Mouse (Mus musculus): ENCODE data around the gene Mtm1.

Gene Mtm1

GRCm38 (mm10) chrX:71210467-71210866, at the start of gene Mtm1:
Gene Mtm1, plus strand, starts transcription at chrX:71210767.
- no peak for DNase-seq (ENCODE audit: low read depth, low spot score)

DNA sequence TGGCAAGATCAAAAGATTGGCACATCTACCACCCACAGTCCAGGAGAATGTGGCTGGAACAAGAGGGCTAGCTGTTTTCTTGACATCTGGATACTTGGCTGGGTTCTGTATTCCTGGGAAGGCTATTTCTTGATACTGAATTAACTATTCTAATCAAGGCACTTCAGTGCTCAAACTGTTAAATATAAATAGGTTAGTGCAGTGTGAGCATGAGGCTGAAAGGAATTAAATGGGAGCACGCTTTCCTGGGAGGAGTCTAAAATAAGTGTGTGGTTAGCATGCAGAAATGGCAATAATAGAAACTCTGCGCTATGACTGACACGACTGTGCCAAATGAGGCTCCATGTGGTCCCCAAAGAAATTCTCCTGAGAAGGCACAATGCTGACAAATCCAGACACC, 29.0 kb upstream of the Mtm1 start:
- DNase-seq (ENCODE audit: low read depth, low spot score) = peak; percentile 22

DNA sequence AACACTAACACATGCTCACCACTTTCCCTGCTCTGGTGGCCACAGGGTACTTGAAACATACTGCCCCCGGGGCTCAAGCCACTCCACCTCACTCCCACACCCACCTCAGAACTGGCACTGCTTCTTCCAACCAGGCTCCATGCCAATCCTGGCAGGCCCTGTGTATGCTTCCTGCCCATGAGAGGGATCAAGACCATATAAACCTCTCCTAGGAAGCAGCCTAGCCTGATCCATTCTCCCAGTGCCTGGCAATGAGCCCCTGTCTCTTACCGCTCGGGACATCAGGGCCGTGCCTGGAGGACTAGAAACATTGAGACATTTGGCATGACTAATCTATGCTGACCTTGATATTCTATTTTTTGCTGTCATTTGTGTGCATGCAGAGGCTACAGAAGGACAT, 26.9 kb upstream of the Mtm1 start:
- DNase-seq (ENCODE audit: low read depth, low spot score) = peak; percentile 45

DNA sequence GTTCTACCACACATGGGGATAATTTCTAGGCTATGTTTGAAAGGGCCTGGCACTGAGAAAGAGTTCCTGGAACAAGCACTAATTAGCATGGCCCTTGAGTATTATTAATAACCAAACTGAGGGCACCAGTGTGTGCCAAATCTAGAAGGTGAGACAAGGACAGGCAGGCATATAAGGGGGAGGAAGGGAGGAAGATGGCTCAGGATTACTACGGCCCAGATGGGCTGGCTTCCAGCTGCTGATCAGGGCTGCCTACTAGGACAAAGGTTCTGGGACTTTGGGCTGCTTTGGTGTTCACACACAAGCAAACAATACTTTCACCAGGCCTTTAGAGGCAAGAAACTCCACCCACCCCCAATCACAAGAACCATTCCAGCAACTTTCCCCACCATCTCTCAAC, 24.2 kb upstream of the Mtm1 start:
- no peak for DNase-seq (ENCODE audit: low read depth, low spot score)

GRCm38 (mm10) chrX:71204776-71205175, 5.8 kb upstream of the Mtm1 start:
- DNase-seq (ENCODE audit: low read depth, low spot score) = no peak

GRCm38 (mm10) chrX:71205821-71206542, 4.6 kb upstream of the Mtm1 start:
- no peak for DNase-seq (ENCODE audit: low read depth, low spot score)

- no peak for DNase-seq (ENCODE audit: low read depth, low spot score)
Measured at GRCm38 (mm10) chrX:71206595-71206994, 4.0 kb upstream of the Mtm1 start.

DNA sequence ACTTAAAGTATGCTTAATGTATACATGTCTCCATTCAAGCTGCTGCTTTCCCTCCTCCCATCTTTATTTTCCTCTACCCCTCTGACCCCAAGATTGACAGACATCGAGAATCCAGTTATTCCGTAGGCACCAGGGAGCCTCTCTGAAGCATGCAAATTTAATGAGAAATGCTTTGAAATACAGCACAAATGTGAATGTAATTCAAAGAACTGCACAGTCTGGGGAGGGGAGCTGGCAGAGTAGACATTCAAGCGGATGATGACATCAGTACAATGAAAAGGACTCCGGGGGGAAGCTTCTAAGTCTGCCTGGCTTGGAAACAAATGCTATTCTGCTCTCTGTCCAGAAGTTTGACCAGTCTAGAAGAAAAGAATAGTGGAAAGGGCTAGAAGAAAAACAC, 2.3 kb downstream of the Mtm1 start:
- DNase-seq (ENCODE audit: low read depth, low spot score) = no peak

DNA sequence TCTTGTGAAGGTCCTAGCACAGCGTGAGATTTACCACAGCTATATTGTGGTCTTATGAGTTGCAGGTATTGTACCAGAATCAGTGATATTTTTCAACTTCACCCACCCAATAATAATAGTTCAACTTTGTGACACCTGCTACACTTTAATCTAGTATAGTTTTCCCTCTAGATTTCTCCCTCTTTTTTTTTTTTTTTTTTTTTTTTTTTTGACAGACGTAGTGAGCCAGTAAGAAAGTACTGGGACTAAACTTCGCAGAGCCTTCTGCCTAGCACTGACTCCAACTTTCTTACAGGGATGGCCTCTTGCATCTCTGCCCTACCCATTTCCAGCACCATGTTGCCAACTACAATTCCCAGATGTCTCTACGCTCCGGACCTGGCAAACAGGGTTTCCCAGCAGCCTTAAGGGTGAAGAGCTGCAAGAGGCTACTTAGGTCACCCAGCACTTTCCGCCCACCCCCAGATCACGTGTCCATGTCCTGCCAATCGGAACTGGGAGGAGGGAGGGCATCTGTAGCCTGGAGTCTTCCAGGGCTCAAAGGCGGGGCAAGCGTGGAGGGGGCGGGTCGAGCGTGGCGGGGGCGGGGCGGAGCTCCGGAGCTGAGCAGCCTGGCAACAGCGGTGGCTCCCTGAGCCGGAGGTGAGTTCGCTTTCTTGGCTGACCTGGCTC, 4.0 kb downstream of the Mtm1 start:
- peak; percentile 99 for DNase-seq (ENCODE audit: low read depth, low spot score)

DNA sequence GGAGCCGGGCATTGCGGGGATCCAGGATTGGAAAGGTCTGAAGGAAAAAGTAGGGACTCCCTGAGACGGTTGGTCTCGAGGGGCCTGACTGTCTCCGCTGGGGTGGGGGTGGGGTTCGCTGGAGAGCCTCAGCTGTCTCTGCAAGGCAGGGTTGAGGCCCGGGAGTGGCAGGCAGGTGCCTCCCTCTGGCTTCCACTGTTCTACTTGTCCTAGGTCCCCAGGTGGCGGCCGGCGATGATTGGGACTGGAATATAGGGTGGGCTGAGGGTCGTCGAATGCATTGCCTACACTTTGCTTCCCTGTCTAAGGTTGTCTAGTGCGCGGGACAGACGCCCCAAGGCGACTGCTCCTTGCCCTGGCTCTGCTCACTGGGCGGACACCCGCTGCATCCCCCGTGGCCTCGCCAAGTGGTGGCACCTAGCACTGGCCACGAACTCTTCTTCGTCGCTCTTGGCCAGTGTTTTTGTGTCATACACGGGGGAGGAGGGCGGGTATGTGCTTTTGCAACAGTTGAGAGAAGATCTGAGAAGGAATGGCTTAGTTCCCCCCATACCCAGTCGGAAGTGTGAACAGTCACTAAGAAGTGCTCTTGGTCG, 4.6 kb downstream of the Mtm1 start:
- peak; percentile 20 for DNase-seq (ENCODE audit: low read depth, low spot score)

DNA sequence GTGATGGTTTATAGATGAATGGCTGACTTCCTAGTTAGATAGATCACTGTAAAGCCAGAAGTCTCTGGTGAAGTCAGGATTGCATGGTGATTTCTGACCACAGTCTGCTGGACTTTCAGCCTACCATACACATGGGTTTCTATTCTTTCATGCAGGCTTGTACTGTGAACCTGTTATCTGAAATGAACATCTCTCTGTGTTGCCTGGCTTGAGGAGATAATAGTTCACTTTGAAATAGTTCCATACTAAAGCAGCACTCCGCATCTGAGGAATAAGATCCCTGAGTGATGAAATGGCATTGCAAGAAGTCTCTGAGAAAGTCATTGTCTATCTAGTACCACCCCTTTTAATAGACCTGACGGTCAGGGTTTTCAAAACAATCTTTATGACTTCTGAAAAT, 6.3 kb downstream of the Mtm1 start:
- DNase-seq (ENCODE audit: low read depth, low spot score) = no peak

GRCm38 (mm10) chrX:71218853-71219252, 8.3 kb downstream of the Mtm1 start:
- no peak for DNase-seq (ENCODE audit: low read depth, low spot score)

GRCm38 (mm10) chrX:71220896-71221295, 10.3 kb downstream of the Mtm1 start:
- peak; percentile 58 for DNase-seq (ENCODE audit: low read depth, low spot score)

DNA sequence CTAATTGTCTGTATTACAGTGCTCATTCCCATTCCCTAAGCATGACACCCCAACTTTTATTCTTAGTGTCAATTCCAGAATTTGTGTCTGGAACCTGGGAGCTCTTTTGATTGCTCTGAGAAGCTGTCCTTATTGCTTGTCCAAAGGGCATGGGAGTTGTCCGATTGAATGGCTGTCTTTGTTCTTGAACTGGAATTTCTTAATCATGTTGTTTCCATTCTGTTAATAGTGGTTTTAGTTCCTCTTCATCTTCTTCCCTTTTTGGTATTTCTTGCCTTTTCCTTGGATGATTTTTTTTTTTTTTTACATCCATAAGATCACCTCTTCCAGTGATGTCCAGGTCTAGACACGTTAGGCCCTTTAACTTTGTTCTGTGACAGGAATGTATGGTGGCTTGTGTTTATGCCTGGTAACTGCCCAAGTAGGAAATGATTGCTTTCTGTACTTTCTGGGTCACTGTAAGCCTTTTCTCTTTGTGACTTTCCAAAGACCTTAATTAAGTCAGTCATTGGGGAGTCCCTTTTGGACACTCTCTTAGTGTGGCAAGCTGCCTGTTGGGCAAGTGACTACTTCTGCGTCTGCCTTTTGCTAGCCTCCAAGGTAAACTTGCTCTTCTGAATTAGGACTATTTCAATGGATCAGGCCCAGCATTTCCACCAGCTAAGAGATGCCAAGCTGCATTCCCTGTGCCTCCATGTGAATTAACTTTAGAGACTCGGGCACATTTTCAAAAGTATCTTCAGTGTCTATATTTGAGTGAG, 12.3 kb downstream of the Mtm1 start:
- no peak for DNase-seq (ENCODE audit: low read depth, low spot score)

- no peak for DNase-seq (ENCODE audit: low read depth, low spot score)
Measured at GRCm38 (mm10) chrX:71226881-71227280, 16.3 kb downstream of the Mtm1 start.

- no peak for DNase-seq (ENCODE audit: low read depth, low spot score)
Measured at GRCm38 (mm10) chrX:71228200-71228599, 17.6 kb downstream of the Mtm1 start.

DNA sequence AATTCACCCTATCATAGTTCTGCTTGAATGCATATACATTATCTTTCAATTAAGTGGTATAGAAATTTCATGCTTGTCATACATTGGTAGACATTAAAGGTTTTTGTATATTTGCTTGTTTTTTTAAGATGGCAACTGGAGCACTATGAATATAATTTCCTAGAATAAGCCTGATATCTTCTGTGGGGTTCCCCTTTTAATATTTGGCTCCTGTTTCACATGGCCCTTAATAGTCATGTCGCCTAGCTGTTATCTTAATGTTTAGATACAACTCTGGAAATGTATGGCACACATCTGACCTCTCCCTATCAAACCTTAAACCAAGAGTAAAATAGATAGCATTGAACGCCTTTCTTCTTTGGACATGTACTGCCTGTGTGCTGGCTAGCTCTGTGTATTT, 20.3 kb downstream of the Mtm1 start:
- no peak for DNase-seq (ENCODE audit: low read depth, low spot score)

DNA sequence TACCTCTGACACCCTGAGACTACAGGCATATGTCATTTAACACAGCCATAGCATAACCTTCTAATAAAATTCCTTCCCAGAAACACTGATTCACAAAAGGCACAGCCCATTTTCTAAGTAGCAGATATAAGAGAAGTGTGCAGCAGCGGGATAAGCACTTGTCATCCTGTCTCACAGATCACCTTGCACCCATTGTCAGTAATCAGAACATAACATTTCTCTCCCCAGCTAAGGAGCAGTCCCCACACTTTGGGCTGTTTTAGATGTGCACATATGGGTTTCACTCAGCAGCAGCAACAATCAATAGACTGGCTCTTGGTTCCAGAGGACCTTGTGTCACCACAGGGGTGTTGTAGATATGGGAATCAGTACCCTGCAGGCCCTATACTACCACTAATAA, 45.9 kb downstream of the Mtm1 start:
- DNase-seq (ENCODE audit: low read depth, low spot score) = no peak

GRCm38 (mm10) chrX:71260857-71261256, 50.3 kb downstream of the Mtm1 start:
- DNase-seq (ENCODE audit: low read depth, low spot score) = no peak

DNA sequence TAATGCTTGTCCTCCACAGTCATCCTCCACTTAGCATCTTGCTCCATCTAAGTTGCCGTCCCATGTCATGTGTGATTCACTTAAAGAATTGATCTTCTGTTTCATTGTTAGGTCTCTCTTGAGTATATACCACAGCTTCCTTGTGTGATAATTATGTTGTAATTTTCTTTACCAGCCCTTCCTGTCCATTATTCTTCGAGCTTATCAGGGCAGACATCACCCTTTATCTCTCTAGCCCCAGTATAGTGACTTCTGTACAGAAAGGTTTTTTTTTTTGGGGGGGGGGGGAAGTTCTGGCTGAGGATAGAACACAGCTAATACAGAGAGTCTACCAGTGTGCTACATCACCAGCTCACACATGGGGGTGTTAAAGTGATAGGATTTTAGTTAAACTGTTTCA, 53.7 kb downstream of the Mtm1 start:
- no peak for DNase-seq (ENCODE audit: low read depth, low spot score)

DNA sequence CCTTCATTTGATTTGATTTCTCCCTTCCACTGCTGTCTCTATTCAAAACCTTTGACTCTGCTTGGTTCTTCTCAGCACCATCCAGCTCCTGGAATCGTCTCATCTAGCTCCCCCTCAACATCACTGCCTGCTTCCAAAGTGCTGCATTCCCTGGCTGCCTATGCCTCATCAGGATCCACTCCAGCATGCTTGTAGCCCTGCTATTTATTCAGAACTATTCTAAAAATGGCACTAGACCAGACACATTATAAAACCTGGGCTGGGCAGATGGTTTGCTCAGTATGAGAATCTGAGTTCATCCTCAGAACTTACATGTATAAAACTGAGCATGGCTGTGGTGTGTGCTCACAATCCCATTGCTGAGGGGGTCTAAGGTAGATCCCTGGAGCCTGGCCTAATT, 58.4 kb downstream of the Mtm1 start:
- DNase-seq (ENCODE audit: low read depth, low spot score) = peak; percentile 86

DNA sequence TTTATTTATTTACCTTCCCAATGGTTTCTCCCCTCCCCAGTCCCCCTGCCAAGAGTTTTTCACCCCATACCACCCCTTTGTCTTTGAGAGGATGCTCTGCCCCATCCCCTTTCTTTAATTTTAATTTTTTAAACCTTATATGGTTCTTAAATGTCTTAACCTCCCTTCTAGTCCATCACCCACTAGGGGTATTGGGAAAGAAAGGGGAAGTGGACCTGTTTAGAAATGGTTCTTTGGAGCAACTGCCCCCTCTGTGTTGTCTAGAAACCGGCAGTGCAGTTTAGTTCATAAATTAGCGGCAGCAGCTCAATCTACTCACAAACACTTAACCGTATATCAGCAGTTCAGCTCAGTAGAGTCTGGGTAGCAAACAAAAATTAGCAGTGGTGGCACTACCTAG, 63.6 kb downstream of the Mtm1 start:
- no peak for DNase-seq (ENCODE audit: low read depth, low spot score)
